Mouse (Mus musculus) bone marrow macrophage, adult 2 months (primary cell): Measurements from ENCODE around the gene Cwh43. TPM values are rescaled to one million over a fixed set of nuclear protein-coding genes. Genes with fewer than 3 reads are reported as not detected.

ENCODE experiments used
- H3K27ac ChIP-seq: 2 replicates; pipeline ENCODE4 v1.5.1; 2012; ENCODE audit warnings: low read depth, low read length; ENCODE audit not compliant: insufficient read depth
- H3K4me1 ChIP-seq: 2 replicates; pipeline ENCODE4 v1.6.1; 2012; ENCODE audit warnings: low read length; ENCODE audit not compliant: control insufficient read depth, insufficient read depth
- H3K4me3 ChIP-seq: 2 replicates; pipeline ENCODE4 v1.5.1; 2012; ENCODE audit warnings: mild to moderate bottlenecking, low read length, moderate library complexity; ENCODE audit not compliant: insufficient read depth
- CTCF ChIP-seq: IDR thresholded peaks from 2 replicates; pipeline ENCODE4 v1.5.1; 2012; ENCODE audit warnings: low read depth, mild to moderate bottlenecking, low read length, moderate library complexity
- POLR2A ChIP-seq: IDR thresholded peaks from 2 replicates; pipeline ENCODE4 v1.6.1; 2012; ENCODE audit warnings: mild to moderate bottlenecking, low read depth, low read length, borderline replicate concordance
- polyA plus RNA-seq: library from polyadenylated mRNA; stranded (reverse); fragments of >200 nt; gene quantifications from 2 replicates; pipeline ENCODE4 v1.2.4, GENCODE M21; 2012; ENCODE audit not compliant: missing spikeins, insufficient read depth, insufficient read length

The Cwh43 gene
- polyA plus RNA-seq, 1 experiment = not detected

DNA sequence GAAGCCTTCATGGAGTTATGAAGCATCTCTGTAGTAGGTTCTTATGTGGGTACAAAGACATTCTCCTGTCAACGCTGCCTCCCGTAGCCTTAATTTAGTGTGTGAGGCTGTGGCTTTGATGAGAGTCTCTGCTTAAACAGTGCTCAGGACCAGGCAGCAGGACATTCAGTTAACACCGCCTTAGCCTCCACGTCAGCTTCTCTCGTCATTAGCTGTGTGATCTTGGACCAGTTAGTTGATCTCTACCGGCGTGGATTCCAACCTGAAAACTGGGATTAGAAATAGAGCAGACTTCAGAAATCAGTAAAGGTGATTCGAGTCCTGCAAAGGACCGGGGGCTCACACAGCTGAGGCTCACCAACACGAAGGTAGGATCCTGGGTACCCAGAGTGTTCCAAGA, 8.3 kb downstream of the Cwh43 start:
- no peak overlapping the region for H3K4me3 ChIP-seq
- no peaks in the 10 kb centered on the region for H3K4me1 ChIP-seq
- TF ChIP-seq POLR2A (no peak), CTCF (no peak)
- H3K27ac ChIP-seq = no peak overlapping the region

DNA sequence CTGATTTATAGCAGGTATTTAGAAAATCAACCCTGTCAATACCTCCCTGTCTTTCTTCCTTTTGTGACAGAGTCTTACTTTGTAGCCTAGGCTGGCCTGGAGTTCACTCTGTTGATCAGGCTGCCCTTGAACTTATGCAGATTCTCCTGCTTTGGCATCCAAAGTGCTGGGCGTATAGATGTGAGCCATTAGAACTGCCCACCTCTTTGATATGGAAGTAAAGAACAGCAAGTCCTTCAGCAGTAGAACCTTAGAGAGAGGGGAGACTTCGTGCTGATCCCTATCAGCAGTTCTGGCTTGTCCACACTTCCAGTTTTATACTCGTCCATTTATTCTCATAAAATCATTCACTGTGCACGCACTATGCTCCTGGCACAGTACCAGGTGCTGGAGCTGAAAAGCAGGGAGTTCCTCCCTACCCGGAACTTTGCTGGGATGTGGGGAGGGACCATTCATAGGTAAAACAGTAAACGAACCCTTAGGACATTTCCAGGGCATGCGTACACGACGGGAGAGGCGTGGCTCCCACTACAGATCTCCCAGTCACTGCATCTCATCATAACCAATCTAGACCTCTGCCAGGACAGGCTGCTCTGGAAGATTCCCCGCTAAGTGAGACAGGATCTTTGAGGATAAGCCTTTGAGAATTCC, 13.3 kb downstream of the Cwh43 start:
- no peak overlapping the region for H3K4me3 ChIP-seq
- H3K27ac ChIP-seq = no peak overlapping the region
- no peaks in the 10 kb centered on the region for H3K4me1 ChIP-seq
- no peak for TF ChIP-seq CTCF
- TF ChIP-seq POLR2A = no peak

DNA sequence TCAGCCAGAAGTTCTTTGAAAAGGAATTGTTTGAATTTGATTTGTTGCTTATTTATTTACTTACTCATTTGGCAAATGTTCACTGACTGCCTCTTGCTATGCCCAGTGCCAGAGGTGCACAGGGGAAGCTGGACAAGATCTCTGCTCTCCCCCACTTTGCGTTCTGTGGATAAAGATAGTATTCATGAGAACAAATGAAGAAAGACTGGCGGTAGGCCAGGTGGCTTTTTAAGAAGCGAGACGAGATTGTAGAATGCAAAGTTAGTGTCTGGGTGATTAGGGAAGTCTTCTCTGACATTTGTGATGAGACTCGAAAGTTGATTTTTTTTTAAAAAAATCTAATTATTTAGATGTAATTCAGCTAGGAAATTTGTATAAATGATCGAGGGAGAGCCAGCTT, 20.9 kb downstream of the Cwh43 start:
- no peaks in the 10 kb centered on the region for H3K4me1 ChIP-seq
- TF ChIP-seq POLR2A (no peak), CTCF (no peak)
- no peak overlapping the region for H3K27ac ChIP-seq
- H3K4me3 ChIP-seq = no peak overlapping the region

DNA sequence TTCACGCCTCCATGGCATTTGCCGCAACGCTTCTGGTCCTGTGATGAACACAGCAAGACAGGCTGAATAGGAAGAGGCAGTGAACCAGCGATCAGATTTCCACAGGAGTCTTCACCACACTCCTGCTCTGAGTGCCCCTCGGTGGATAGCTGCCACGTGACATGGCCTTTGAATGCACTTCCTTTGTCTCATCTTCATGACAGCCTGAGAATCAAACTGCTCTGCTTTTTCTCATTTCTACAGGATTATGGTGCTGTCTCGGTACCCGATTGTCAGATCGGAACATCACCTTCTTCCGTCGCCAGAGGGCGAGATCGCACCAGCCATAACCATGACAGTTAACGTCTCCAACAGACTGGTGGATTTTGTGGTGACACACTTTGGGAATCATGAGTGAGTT, 25.7 kb downstream of the Cwh43 start:
- Histone ChIP-seq H3K4me1 (no peaks in the 10 kb centered on the region), H3K4me3 (no peak overlapping the region), H3K27ac (no peak overlapping the region)
- TF ChIP-seq CTCF (peak; percentile 50; the same call in 1 of the 2 replicates), POLR2A (no peak)

DNA sequence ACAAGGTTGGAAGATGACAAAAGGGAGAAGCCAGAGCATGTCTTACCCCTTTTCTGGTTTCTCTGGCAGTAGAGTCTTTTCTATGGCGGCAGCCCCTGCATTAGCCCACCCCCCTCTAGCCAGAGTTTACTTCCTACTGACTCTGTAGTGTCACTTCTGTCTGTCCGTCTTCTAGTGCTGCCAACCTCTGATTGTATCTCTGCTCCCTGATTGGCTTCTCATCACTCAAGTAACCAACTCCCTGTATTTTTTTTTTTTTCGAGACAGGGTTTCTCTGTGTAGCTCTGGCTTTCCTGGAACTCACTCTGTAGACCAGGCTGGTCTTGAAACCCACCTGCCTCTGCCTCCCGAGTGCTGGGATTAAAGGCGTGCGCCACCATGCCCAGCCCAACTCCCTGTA, 26.9 kb downstream of the Cwh43 start:
- Histone ChIP-seq H3K27ac (no peak overlapping the region), H3K4me1 (no peaks in the 10 kb centered on the region), H3K4me3 (no peak overlapping the region)
- no peak for TF ChIP-seq CTCF
- no peak for TF ChIP-seq POLR2A

DNA sequence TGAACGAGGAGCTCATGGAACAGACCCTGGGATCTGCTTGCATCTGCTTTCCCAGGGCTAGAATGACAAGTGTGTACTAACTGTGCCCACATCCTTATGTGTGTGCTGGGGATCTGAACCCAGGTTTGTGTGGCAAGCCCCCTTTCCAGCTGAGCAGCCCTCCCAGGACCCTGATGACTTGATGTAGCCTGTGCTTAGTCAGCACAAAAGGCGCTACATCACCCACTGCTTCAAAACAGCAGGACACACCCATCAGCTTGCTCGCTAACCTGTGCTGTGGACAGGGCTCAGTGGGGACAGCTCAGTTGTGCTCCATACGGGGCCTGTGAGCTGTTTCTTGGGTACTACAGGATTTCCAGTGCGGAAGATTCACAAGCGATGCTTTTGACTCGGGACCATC, 28.9 kb downstream of the Cwh43 start:
- Histone ChIP-seq H3K4me1 (no peaks in the 10 kb centered on the region), H3K4me3 (no peak overlapping the region), H3K27ac (no peak overlapping the region)
- no peak for TF ChIP-seq POLR2A

DNA sequence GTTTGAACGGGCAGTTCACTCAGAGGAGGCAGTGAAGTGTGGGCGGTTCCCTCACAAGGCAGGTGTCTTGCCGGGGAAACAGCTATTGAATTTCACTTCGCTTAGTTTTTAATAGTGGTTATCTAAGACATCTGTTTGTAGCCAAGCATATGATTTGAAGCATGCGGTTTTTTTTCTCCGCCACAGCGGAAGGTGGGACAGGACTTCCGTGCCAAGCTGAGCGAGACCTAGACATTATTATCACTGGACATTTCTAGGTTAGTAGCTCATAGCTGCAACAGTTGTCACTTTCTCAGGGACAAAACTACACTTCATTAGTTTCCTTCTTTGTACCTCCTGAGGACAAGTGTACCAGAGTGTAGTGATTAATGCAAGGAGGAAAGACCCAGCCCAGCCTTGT, 36.3 kb downstream of the Cwh43 start:
- no peak overlapping the region for H3K4me3 ChIP-seq
- H3K27ac ChIP-seq = no peak overlapping the region
- H3K4me1 ChIP-seq = no peaks in the 10 kb centered on the region
- TF ChIP-seq POLR2A (no peak), CTCF (no peak)

DNA sequence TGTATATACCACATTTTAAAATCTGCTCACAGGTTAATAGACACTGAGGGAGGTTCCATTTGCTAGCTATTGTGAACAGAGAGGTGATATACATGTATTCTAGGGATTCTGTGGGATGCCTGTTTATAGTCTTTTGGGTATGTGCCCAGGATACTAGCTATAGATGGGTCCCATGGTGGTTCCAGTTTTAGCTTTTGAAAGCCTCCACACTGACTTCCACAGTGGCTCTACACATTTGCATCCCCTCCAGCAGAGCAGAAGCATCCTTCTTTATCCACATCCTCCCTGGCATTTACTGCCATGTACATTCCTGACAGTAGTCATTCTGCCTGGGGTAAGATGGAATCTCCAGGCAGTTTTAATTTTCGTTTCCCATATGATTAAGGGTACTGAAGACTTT, 44.4 kb downstream of the Cwh43 start:
- TF ChIP-seq CTCF (no peak), POLR2A (no peak)
- H3K4me3 ChIP-seq = no peak overlapping the region
- H3K27ac ChIP-seq = no peak overlapping the region
- no peaks in the 10 kb centered on the region for H3K4me1 ChIP-seq

DNA sequence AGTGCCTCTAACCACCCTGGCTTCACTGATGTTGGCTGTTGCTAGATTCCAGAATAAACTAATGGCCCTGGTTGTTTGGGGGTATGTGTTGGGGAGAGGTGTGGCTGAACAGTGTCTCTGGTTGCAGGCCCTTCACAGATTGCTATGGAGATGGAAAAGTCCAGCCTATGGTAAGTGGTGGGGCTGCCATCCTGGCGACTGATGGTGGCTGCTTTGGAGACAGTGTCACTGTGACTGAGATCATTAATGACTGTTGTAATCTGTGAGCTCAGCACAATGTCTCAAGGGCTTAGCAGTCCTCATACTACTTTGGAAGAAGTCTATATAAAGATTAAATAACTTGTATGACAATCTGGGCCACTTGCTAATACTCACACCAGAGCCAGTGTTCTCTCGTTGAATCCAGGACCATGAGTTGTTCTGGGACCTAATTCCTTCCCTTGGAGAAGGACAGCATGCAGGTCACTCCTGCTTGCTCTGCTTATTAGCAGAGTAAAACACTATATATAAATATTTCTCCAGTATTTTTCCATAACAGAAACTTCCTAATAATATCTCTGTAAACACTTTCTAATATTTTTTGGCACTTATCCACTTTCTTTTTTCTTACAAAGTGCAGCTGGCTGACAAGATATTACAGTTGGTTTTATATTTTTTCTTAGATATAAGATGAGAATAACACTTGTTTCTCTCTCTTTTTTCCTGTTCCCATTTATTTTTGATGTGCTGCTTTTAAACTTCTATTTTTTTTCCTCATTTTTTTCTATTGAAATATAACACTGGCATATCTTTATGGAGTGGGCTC, 48.8 kb downstream of the Cwh43 start:
- H3K4me3 ChIP-seq = no peak overlapping the region
- H3K4me1 ChIP-seq = no peaks in the 10 kb centered on the region
- TF ChIP-seq POLR2A (no peak), CTCF (no peak)
- H3K27ac ChIP-seq = no peak overlapping the region

DNA sequence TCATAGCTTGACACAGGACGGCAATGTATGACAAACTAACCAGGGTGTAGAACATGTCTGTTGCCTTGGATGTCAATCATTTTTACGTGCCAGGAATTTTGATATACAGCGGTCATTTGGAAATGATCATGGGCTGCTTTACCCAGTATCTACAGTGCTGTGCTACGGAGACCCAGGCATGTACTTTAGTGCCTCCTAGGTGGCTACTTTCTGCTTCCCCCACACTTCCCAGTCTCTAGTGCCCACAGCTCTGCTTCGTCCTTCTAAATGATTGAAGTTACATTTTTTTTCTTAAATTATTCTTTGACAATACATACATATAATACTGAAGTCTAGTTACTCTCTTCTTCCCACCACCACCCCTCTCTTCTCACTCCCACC, 49.4 kb downstream of the Cwh43 start:
- H3K27ac ChIP-seq = no peak overlapping the region
- no peaks in the 10 kb centered on the region for H3K4me1 ChIP-seq
- H3K4me3 ChIP-seq = no peak overlapping the region
- TF ChIP-seq CTCF (no peak), POLR2A (no peak)
